Mouse (Mus musculus) lung, adult 2 months (tissue): ENCODE measurements at regions not wholly inside any gene's neighbourhood (a gene's known extent, or its start where the extent isn't known, plus 50 kb on each side); places are given as distances from the start of the nearest gene placed in this dataset.
"Not testable (repeated sequence)": the region's sequence is repeated elsewhere in the genome, so short reads cannot be mapped to it uniquely, and the experiment has no call there.

Source experiments
- DNase-seq: peaks from one replicate; pipeline ENCODE4 v3.0.0; 2022
- H3K4me1 ChIP-seq: fragments of 200-500 bp; 2 replicates; pipeline ENCODE4 v1.6.1; 2011; ENCODE audit warnings: low read length; ENCODE audit not compliant: control insufficient read depth, insufficient read depth
- H3K4me3 ChIP-seq: fragments of 200-500 bp; replicated peaks from 2 replicates; pipeline ENCODE3; 2011; ENCODE audit warnings: low read depth, mild to moderate bottlenecking, control low read depth, low read length; ENCODE audit errors: extremely low read depth
- CTCF ChIP-seq: fragments of 200-500 bp; IDR thresholded peaks from 2 replicates; pipeline ENCODE4 v1.5.1; 2011; ENCODE audit warnings: mild to moderate bottlenecking, low read length, control low read depth; ENCODE audit not compliant: insufficient read depth
- POLR2A ChIP-seq: fragments of 200-500 bp; IDR thresholded peaks from 2 replicates; pipeline ENCODE4 v1.6.1; 2011; ENCODE audit warnings: low read depth, mild to moderate bottlenecking, control low read depth, low read length, borderline replicate concordance; ENCODE audit errors: extremely low read depth
- WGBS: fragments of 180-500 bp; shearing (Covaris S2); methylation state at CpG from one replicate; pipeline ENCODE4 v1.1.7; 2018; 5-methylcytosine and 5-hydroxymethylcytosine counted together

- TF ChIP-seq POLR2A = no peak
- TF ChIP-seq CTCF = no peak
- Histone ChIP-seq H3K4me3 (no peak overlapping the region), H3K4me1 (no peaks in the 10 kb centered on the region)
- DNase-seq = no peak
Observed at GRCm38 (mm10) chr6:37775151-37775550, 95.5 kb upstream of the Trim24 start.

- no peaks in the 10 kb centered on the region for H3K4me1 ChIP-seq
- no peak overlapping the region for H3K4me3 ChIP-seq
- TF ChIP-seq POLR2A (no peak), CTCF (no peak)
- DNase-seq = no peak
Observed at GRCm38 (mm10) chr6:37779893-37780292, 90.7 kb upstream of the Trim24 start.

DNA sequence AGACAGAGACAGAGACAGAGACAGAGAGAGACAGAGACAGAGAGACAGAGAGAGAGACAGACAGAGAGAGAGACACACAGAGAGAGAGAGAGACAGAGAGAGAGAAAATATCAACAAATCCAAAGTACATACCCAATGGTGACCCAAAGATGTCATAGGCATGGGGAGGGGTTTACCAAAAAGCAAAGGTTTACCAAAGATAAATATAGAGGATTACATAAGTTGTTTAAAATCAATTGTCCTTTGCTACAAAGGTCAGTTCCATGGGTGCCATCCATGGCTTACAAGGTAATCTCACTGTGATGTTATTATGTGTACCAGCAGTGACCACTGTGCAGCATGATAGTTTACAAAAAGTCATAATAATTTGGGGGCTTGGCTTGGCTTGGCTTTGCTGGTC, 88.7 kb upstream of the Trim24 start:
- H3K4me3 ChIP-seq = no peak overlapping the region
- H3K4me1 ChIP-seq = no peaks in the 10 kb centered on the region
- no peak for DNase-seq
- TF ChIP-seq POLR2A (no peak), CTCF (no peak)

DNA sequence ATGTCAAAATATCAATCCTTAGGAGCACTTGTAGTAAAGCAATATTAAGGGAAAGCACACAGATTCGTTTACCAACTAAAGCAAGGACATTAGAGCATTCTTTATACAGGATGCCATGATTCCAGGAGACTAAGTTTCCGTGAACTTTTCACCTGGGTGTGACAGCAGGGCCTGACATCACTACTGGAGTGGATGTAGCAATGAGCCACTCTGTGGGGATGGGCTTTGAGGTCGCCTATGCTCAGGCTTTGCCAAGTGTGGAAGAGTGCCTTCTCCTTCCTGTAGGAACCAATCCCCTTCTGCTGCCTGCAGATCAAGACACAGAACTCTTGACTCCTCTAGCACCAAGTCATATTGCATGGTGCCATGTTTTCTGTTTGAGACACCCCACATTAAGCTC, 85.3 kb upstream of the Trim24 start:
- H3K4me3 ChIP-seq, H3K4me1 ChIP-seq, DNase-seq: not testable (repeated sequence)
- WGBS = 58% methylated on average over 3 of the region's 3 CpGs

- H3K4me1 ChIP-seq = no peaks in the 10 kb centered on the region
- no peak for DNase-seq
- no peak overlapping the region for H3K4me3 ChIP-seq
- WGBS = 62% methylated on average over 7 of the region's 7 CpGs
- TF ChIP-seq POLR2A = no peak
- no peak for TF ChIP-seq CTCF
Observed at GRCm38 (mm10) chr6:37785741-37786140, 84.9 kb upstream of the Trim24 start.

DNA sequence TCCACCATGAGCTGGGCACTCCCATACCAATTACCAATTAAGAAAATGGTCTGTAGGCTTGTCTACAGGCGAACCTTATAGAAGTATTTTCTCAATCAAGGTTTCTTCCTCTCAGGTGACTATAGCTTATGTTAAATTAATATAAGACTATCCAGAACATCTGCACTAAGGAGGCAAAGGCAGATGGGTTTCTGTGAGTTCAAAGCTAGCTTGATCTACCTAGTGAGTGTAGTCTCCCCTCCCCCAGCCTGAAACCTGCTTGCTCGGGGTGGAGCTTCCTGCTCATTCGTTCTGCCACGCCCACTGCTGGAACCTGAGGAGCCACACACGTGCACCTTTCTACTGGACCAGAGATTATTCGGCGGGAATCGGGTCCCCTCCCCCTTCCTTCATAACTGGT, 82.8 kb upstream of the Trim24 start:
- not testable (repeated sequence) for H3K4me3 ChIP-seq, DNase-seq, H3K4me1 ChIP-seq
- WGBS = 89% methylated on average over 4 of the region's 8 CpGs

GRCm38 (mm10) chr6:37790878-37791277, 79.7 kb upstream of the Trim24 start:
- no peak for TF ChIP-seq CTCF
- TF ChIP-seq POLR2A = no peak
- H3K4me3 ChIP-seq = no peak overlapping the region
- DNase-seq = no peak
- H3K4me1 ChIP-seq = no peaks in the 10 kb centered on the region
- WGBS = 82% methylated on average over 1 of the region's 1 CpGs

GRCm38 (mm10) chr6:37794211-37794610, 76.4 kb upstream of the Trim24 start:
- 51% methylated on average over 4 of the region's 4 CpGs for WGBS
- no peak for DNase-seq
- TF ChIP-seq POLR2A = no peak
- no peak for TF ChIP-seq CTCF
- H3K4me3 ChIP-seq = no peak overlapping the region
- H3K4me1 ChIP-seq = no peaks in the 10 kb centered on the region

- Histone ChIP-seq H3K4me1 (no peaks in the 10 kb centered on the region), H3K4me3 (no peak overlapping the region)
- TF ChIP-seq POLR2A = no peak
- TF ChIP-seq CTCF = no peak
- no peak for DNase-seq
Observed at GRCm38 (mm10) chr6:37795001-37795400, 75.6 kb upstream of the Trim24 start.

DNA sequence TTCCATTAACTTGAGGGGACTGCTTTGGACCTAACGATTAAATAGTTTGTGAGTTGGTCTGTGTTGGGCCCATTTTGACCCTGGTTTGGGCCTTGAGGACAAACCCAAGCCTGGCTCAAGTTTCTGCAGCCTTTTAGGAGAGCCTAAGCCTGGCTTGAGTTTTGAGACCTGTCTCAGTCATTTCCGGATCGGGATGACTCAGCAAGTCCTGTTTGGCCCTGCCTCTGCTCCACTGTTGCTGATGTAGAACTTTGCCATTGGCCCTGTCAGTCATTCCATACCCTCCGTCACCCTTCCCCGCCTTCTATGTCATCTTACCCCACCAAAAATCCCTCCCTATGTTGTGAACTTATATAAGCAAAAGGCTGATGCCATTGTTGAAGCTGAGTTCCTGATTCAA, 67.4 kb upstream of the Trim24 start:
- no peak for DNase-seq
- WGBS = 91% methylated on average over 5 of the region's 5 CpGs
- no peak for TF ChIP-seq POLR2A
- no peak for TF ChIP-seq CTCF
- no peak overlapping the region for H3K4me3 ChIP-seq
- H3K4me1 ChIP-seq = no peaks in the 10 kb centered on the region

- H3K4me1 ChIP-seq, DNase-seq, H3K4me3 ChIP-seq: not testable (repeated sequence)
- 96% methylated on average over 24 of the region's 24 CpGs for WGBS
Observed at GRCm38 (mm10) chr6:37805896-37806295, 64.7 kb upstream of the Trim24 start.

DNA sequence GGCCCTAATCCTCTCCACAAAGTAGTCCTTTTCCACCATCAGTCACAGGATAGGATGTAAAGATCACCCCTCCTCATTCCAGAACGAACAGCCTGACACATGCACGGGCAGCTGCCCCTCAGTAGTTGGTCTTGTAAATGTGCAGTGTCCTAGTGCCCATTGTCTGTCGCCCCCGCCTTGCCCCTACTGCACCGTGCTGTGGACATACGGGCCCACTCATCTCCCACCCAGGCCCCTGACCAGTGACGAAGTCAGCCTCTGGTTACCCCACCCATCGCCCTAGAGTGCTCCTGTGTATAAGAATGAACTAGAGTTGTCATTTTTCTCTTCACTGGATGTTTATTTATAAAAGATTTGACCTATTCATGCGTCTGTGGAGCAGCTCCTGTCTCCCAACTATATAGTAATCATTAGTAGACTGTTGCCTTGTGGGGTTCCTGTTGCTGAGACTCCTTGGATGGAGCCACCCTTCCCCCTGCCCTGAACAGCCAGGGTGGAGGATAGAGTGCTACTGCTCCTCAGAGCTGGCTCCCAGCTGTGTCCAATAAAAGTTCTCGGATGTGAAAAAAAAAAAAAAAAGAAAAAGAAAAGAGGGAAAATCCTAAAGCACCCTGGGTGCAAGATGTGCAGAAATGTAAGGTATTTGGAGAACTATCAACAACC, 64.0 kb upstream of the Trim24 start:
- not testable (repeated sequence) for H3K4me1 ChIP-seq, H3K4me3 ChIP-seq, DNase-seq
- 80% methylated on average over 1 of the region's 10 CpGs for WGBS

GRCm38 (mm10) chr6:37815218-37815617, 55.4 kb upstream of the Trim24 start:
- not testable (repeated sequence) for DNase-seq, H3K4me1 ChIP-seq, H3K4me3 ChIP-seq
- 78% methylated on average over 2 of the region's 2 CpGs for WGBS
